Mouse (Mus musculus) myocyte (in vitro differentiated cells): ENCODE measurements around the gene Nckap5l.

Experiments
- CEBPB ChIP-seq: IDR thresholded peaks from 2 replicates; pipeline ENCODE4 v1.6.1; 2011; ENCODE audit warnings: mild to moderate bottlenecking, moderate library complexity; ENCODE audit not compliant: poor library complexity, insufficient read depth, severe bottlenecking
- POLR2A ChIP-seq: IDR thresholded peaks from one replicate; pipeline ENCODE4 v1.6.1; 2011; ENCODE audit warnings: low read depth, mild to moderate bottlenecking, control low read depth, moderate library complexity; ENCODE audit not compliant: insufficient read length
- POLR2AphosphoS2 ChIP-seq: IDR thresholded peaks from one replicate; pipeline ENCODE4 v1.6.1; 2011; ENCODE audit warnings: low read depth, control low read depth; ENCODE audit not compliant: insufficient read length
- USF1 ChIP-seq: IDR thresholded peaks from one replicate; pipeline ENCODE4 v1.6.1; 2011; ENCODE audit warnings: low read depth, mild to moderate bottlenecking, control low read depth, moderate library complexity

DNA sequence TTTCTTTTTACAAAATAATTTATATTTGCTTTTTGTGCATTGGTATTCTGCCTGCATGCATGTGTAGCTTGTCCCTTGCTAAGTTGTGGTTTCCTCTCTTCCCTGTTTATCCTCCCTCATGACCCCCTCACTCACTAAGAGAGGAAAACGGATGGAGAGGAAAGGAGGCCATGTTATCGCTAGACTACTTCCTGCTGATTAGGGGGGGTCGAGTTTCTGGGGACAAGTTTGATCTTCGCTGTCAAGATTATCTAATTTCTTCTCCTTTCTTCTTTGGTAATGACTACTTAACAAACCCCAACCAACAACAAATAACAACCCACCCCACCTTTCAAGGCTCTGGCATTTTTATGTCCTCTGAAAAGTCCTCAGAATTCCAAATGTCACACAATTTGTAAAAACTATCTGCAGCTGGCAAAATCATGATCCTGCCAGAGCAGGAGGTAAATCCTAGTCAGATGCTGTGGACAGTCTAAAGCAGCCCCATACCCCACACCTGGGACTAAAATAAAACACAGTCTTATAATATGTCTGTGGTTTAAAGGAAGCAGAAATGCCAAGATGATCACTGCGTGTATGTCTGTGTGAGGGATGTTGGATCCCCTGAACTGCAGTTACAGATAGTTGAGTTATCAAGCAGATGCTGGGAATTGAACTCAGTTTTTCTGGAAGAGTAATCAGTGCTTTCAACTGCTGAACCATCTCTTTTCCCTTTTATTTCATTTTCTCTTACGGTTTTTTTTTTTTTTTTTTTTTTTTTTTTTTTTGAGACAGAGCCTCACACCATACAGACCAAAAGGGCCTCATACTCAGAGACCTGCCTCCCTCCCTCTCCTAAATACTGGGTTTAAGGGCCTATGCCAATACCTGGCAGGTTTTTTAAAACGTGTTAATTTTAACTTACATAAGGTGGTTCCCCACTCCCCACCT, 66.8 kb downstream of the Nckap5l start:
- no peak for TF ChIP-seq POLR2AphosphoS2
- TF ChIP-seq POLR2A, result no peak
- TF ChIP-seq USF1, result no peak
- no peak for TF ChIP-seq CEBPB
